Mouse (Mus musculus) lung, postnatal 0 days (tissue): ENCODE data around the gene Rabep1. TPM values are rescaled to one million over a fixed set of nuclear protein-coding genes. Genes with fewer than 3 reads are reported as not detected.

ENCODE experiments used
- ATAC-seq: fragments of 200-750 bp; cut with Nextera tagmentation; 2 replicates; pipeline ENCODE4 v1.8.0; 2017; ENCODE audit warnings: moderate library complexity
- DNase-seq: peaks from one replicate; pipeline ENCODE4 v3.0.0-alpha.2; 2016; ENCODE audit warnings: low spot score
- H3K27ac ChIP-seq: fragments of 300-500 bp; sonication (generic); 2 replicates; pipeline ENCODE4 v1.5.1; 2014; ENCODE audit warnings: antibody characterized with exemption, mild to moderate bottlenecking, low read length, mixed read lengths
- H3K27me3 ChIP-seq: fragments of 300-500 bp; sonication (generic); replicated peaks from 2 replicates; pipeline ENCODE4 v1.6.1; 2014; ENCODE audit warnings: low read length, mixed read lengths; ENCODE audit not compliant: insufficient read depth
- H3K36me3 ChIP-seq: fragments of 300-500 bp; sonication (generic); 2 replicates; pipeline ENCODE4 v1.6.1; 2014; ENCODE audit warnings: low read length, mixed read lengths; ENCODE audit not compliant: insufficient read depth
- H3K4me1 ChIP-seq: fragments of 300-500 bp; sonication (generic); 2 replicates; pipeline ENCODE4 v1.6.1; 2014; ENCODE audit warnings: antibody characterized with exemption, low read depth, low read length, mixed read lengths; ENCODE audit not compliant: insufficient read depth
- H3K4me2 ChIP-seq: fragments of 300-500 bp; sonication (generic); replicated peaks from 2 replicates; pipeline ENCODE4 v1.6.1; 2014; ENCODE audit warnings: low read depth, mild to moderate bottlenecking, low read length, moderate library complexity, mixed read lengths
- H3K4me3 ChIP-seq: fragments of 300-500 bp; sonication (generic); 2 replicates; pipeline ENCODE4 v1.5.1; 2014; ENCODE audit warnings: low read depth, low read length
- H3K9ac ChIP-seq: fragments of 300-500 bp; sonication (generic); replicated peaks from 2 replicates; pipeline ENCODE4 v1.6.1; 2014; ENCODE audit warnings: low read depth, mild to moderate bottlenecking
- H3K9me3 ChIP-seq: fragments of 300-500 bp; sonication (generic); 2 replicates; pipeline ENCODE4 v1.6.1; 2016; ENCODE audit warnings: low read length, mixed read lengths
- CTCF ChIP-seq: IDR thresholded peaks from 2 replicates; pipeline ENCODE4 v1.5.1; 2016; ENCODE audit warnings: antibody characterized with exemption, mild to moderate bottlenecking
- EP300 ChIP-seq: IDR thresholded peaks from 2 replicates; pipeline ENCODE4 v1.6.1; 2016; ENCODE audit warnings: antibody characterized with exemption, mild to moderate bottlenecking, control low read depth
- WGBS: fragments of 180-500 bp; shearing (Covaris S2); extraction: QIAGEN DNeasy Blood & Tissue Kit; methylation state at CpG from one replicate; pipeline ENCODE4 v1.1.7; 2014; 5-methylcytosine and 5-hydroxymethylcytosine counted together
- polyA plus RNA-seq: library from polyadenylated mRNA; unstranded; fragments of >200 nt; fragmentation: Nextera tagmentation; extraction: Ambion mirVana; gene quantifications from 2 replicates; pipeline ENCODE4 v1.2.1, GENCODE M21; 2015

The Rabep1 gene
- polyA plus RNA-seq, 1 experiment from 2014 or later = 35.3 TPM

DNA sequence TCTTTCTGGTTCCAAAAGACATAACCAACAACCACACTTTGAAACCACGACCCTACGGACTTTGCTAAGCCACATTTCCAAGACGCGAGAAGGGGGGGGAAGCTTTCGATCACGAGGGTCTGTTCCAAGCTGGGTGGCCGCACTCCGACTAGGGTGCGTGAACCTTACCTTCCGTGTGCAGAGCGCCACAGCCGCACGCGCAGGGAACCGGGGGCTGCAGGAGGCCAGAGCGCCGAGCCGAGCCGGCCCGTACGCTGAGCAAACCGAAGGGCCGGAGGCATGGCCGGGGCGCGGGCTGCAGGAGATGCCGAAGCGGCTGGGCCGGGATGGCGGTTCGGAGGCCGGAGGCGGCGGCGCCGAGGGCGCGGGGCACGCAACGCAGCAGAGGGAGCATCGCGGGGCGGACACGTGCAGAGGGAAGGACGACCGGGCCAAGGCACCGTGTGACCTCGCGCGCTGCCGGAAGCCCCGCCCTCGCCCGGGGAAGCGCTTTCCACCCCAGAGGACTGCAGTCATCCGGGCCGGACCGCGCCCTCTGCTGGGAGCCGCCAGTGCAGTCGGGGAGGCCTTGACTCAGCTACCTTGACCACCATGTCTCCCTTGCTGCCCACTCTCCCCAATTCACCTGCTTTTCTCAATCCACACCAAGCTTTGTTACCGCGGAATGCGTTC lies 138.1 kb downstream of the Rabep1 start, which contains the start of gene C1qbp:
TSS of gene C1qbp (minus strand) at position 470 of the 672 bp plus-strand sequence.
- 0 out of 2 replicates have a peak within 1 kb of the TSS, but pooled peaks have one; percentile 45 for H3K27ac ChIP-seq
- H3K27me3 ChIP-seq = no peaks in the 10 kb centered on the region
- peak; percentile 97 for TF ChIP-seq CTCF
- no peak; the same call in 1 of the 2 replicates for TF ChIP-seq EP300
- H3K9me3 ChIP-seq = no peaks in the 10 kb centered on the region
- DNase-seq (peak; percentile 95), ATAC-seq (peak; percentile 98)
- peak within 1 kb of the TSS; percentile 79 for H3K9ac ChIP-seq
- peak within 1 kb of the TSS; percentile 92 for H3K4me3 ChIP-seq
- H3K36me3 ChIP-seq = peaks cover 24% of the 10 kb centered on the region; the same call in 1 of the 2 replicates
- 1% methylated on average over 41 of the region's 64 CpGs for WGBS
- peak within 1 kb of the TSS; percentile 72 for H3K4me2 ChIP-seq
- no peaks in the 10 kb centered on the region for H3K4me1 ChIP-seq

Other genes with a start within 250 kb of the Rabep1 start
- not detected in 2 replicates for gene 4930544D05Rik, start 228.9 kb upstream of the Rabep1 start, polyA plus RNA-seq
- not detected in 2 replicates for gene Chrne, start 225.6 kb upstream of the Rabep1 start, polyA plus RNA-seq
- gene Gp1ba, start 205.7 kb upstream of the Rabep1 start, polyA plus RNA-seq = 0.55 and 0.66 TPM in 2 replicates
- 112 and 119 TPM in 2 replicates for gene Rnf167, start 197.5 kb upstream of the Rabep1 start, polyA plus RNA-seq
- gene Slc25a11, start 197.3 kb upstream of the Rabep1 start, polyA plus RNA-seq = 118 and 121 TPM in 2 replicates
- gene Pfn1, start 190.1 kb upstream of the Rabep1 start, polyA plus RNA-seq = 1,176 and 1,206 TPM in 2 replicates
- gene Eno3, start 187.6 kb upstream of the Rabep1 start, polyA plus RNA-seq = 20.8 and 23.1 TPM in 2 replicates
- gene Spag7, start 175.4 kb upstream of the Rabep1 start, polyA plus RNA-seq = 84.6 and 95.5 TPM in 2 replicates
- 8.7 and 9.9 TPM in 2 replicates for gene Camta2, start 156.7 kb upstream of the Rabep1 start, polyA plus RNA-seq
- 2.4 and 2.6 TPM in 2 replicates for gene Inca1, start 144.6 kb upstream of the Rabep1 start, polyA plus RNA-seq
- 4.8 and 5.3 TPM in 2 replicates for gene Kif1c, start 144.2 kb upstream of the Rabep1 start, polyA plus RNA-seq
- gene Zfp3, start 80.6 kb upstream of the Rabep1 start, polyA plus RNA-seq = 3.5 and 3.6 TPM in 2 replicates
- gene Scimp, start 32.2 kb upstream of the Rabep1 start, polyA plus RNA-seq = 0.96 and 2.1 TPM in 2 replicates
- gene Nup88, start 125.2 kb downstream of the Rabep1 start, polyA plus RNA-seq = 56.6 and 58.0 TPM in 2 replicates
- gene Rpain, start 125.4 kb downstream of the Rabep1 start, polyA plus RNA-seq = 90.4 and 97.5 TPM in 2 replicates
- gene C1qbp, start 138.2 kb downstream of the Rabep1 start, polyA plus RNA-seq = 79.6 and 83.4 TPM in 2 replicates
- gene Dhx33, start 159.7 kb downstream of the Rabep1 start, polyA plus RNA-seq = 5.9 and 6.2 TPM in 2 replicates
- 16.2 and 17.6 TPM in 2 replicates for gene Mis12, start 174.8 kb downstream of the Rabep1 start, polyA plus RNA-seq
- gene Derl2, start 175.1 kb downstream of the Rabep1 start, polyA plus RNA-seq = 63.4 and 70.7 TPM in 2 replicates
- 20.5 and 27.0 TPM in 2 replicates for gene 6330403K07Rik, start 188.7 kb downstream of the Rabep1 start, polyA plus RNA-seq